21 mouse cellular contexts compared by ENCODE assay signal in genomic region chr3:41265399-41265798, GRCm38 (mm10).
DNase-seq lines count a peak whose midpoint lies in the region; ATAC-seq and TF ChIP-seq lines count a peak whose summit lies in the region.
"Had no signal": no experiment of that assay in that cellular context is flagged by ENCODE, and none has a peak within 500 bp of the region (broad histone marks: within the 10 kb centered on the region; RNA-seq: fewer than 3 reads in every experiment).

No protein-coding gene starts in this region.

- H3K9ac ChIP-seq in stomach, postnatal 0 days (ENCODE audit: low read length), result no peak overlapping the region
- H3K9ac ChIP-seq: embryonic facial prominence, embryonic 13.5 days; embryonic facial prominence, embryonic 15.5 days; forebrain, embryonic 12.5 days had no signal

- no peak overlapping the region for H3K4me3 ChIP-seq in stomach, postnatal 0 days (ENCODE audit: low read depth, low read length)
- H3K4me3 ChIP-seq: embryonic facial prominence, embryonic 13.5 days; embryonic facial prominence, embryonic 15.5 days; erythroblast, embryonic 14.5 days; forebrain, embryonic 10.5 days; forebrain, embryonic 12.5 days had no signal

- H3K36me3 ChIP-seq in stomach, postnatal 0 days (ENCODE audit: control insufficient read depth, insufficient read depth, low read length), result no peaks in the 10 kb centered on the region
- H3K36me3 ChIP-seq: embryonic facial prominence, embryonic 13.5 days; embryonic facial prominence, embryonic 15.5 days; forebrain, embryonic 10.5 days; forebrain, embryonic 12.5 days had no signal

- no peaks in the 10 kb centered on the region for H3K4me1 ChIP-seq in stomach, postnatal 0 days (replicated peaks; ENCODE audit: control insufficient read depth, insufficient read depth)
- H3K4me1 ChIP-seq: embryonic facial prominence, embryonic 13.5 days; embryonic facial prominence, embryonic 15.5 days; forebrain, embryonic 10.5 days; forebrain, embryonic 12.5 days had no signal

- 81% methylated on average over 3 of the region's 3 CpGs for WGBS in stomach, postnatal 0 days

- TF ChIP-seq CTCF in stomach, postnatal 0 days (IDR thresholded peaks at IDR 0.05; ENCODE audit: low read depth), result no peak

- no peak overlapping the region for H3K4me2 ChIP-seq in stomach, postnatal 0 days (replicated peaks; ENCODE audit: low read depth)
- H3K4me2 ChIP-seq: embryonic facial prominence, embryonic 13.5 days; embryonic facial prominence, embryonic 15.5 days; forebrain, embryonic 12.5 days had no signal

- H3K27ac ChIP-seq in stomach, postnatal 0 days (replicated peaks), result no peak overlapping the region
- H3K27ac ChIP-seq: embryonic facial prominence, embryonic 13.5 days; embryonic facial prominence, embryonic 15.5 days; forebrain, embryonic 10.5 days; forebrain, embryonic 12.5 days had no signal

- ATAC-seq in stomach, postnatal 0 days (ENCODE audit: low FRiP score, low TSS enrichment), result 0 out of 2 replicates have a peak, but pooled peaks have one; percentile 60
- ATAC-seq: activated CD4-positive, CD25-positive, alpha-beta regulatory T cell, adult 4 months; forebrain, embryonic 16.5 days had no signal

- DNase-seq in heart, adult 11 months, result peak; percentile 58
- no peak for DNase-seq in heart, adult 9 months (ENCODE audit: low spot score in 2 of 2)
- peak; percentile 4 for DNase-seq in 416B (ENCODE audit: low read depth)
- no peak for DNase-seq in stomach, postnatal 0 days (ENCODE audit: low spot score)
- no peak for DNase-seq in cerebellum, postnatal 10 days
- DNase-seq: adrenal gland, adult 8-10 months; adrenal gland, postnatal 14 days; adrenal gland, postnatal 36 days; cerebellum, adult 11-12 months; cerebellum, adult 2 months; cerebellum, adult 9-10 months; cerebellum, postnatal 14 days; cerebellum, postnatal 36 days; embryo, embryonic 11 days had no signal

- H3K9me3 ChIP-seq in stomach, postnatal 0 days (ENCODE audit: control insufficient read depth, low read length), result no peaks in the 10 kb centered on the region
- H3K9me3 ChIP-seq: embryonic facial prominence, embryonic 13.5 days; embryonic facial prominence, embryonic 15.5 days; forebrain, embryonic 10.5 days; forebrain, embryonic 12.5 days had no signal

- no peaks in the 10 kb centered on the region for H3K27me3 ChIP-seq in stomach, postnatal 0 days (ENCODE audit: control insufficient read depth, insufficient read depth, low read length)
- H3K27me3 ChIP-seq: embryonic facial prominence, embryonic 13.5 days; embryonic facial prominence, embryonic 15.5 days; forebrain, embryonic 12.5 days had no signal

- no peak for TF ChIP-seq EP300 in stomach, postnatal 0 days (optimal IDR thresholded peaks at IDR 0.05)

Comparison
In these comparisons a context has a peak if more than half of its experiments do, and no peak if none do; other contexts are left out.
1. DNase-seq: peak in heart, adult 11 months (single experiment) and 416B (single experiment); none in heart, adult 9 months (0 of 2), stomach, postnatal 0 days (single experiment) and cerebellum, postnatal 10 days (0 of 2).